Mouse (Mus musculus) urinary bladder, adult 18-20 months (tissue): ENCODE data around the gene Oas1c.
"Not testable (repeated sequence)": the region's sequence is repeated elsewhere in the genome, so short reads cannot be mapped to it uniquely, and the experiment has no call there.

Source experiments
- DNase-seq, 2 experiments: peaks; one replicate each; pipeline ENCODE4 v3.0.0; 2022; ENCODE audit warnings: low spot score in 2 of 2, mixed read lengths in 2 of 2

Oas1c gene

GRCm38 (mm10) chr5:120811951-120812819, at the start of gene Oas1c:
Gene Oas1c (minus strand): TSS chr5:120812514.
- DNase-seq = peak; percentile 71 to 88

- DNase-seq = no peak
These were observed 48.8 kb upstream of the Oas1c start, which contains the start of gene Oas1h for GRCm38 (mm10) chr5:120861121-120861520. Gene Oas1h (plus strand): TSS chr5:120861421.

GRCm38 (mm10) chr5:120859241-120859640, 46.9 kb upstream of the Oas1c start:
- DNase-seq = no peak

GRCm38 (mm10) chr5:120849601-120850136, 37.4 kb upstream of the Oas1c start:
- DNase-seq = peak in 1 of 2 experiments; percentile 29

- DNase-seq = peak in 1 of 2 experiments; percentile 8
These were observed 34.8 kb upstream of the Oas1c start, which contains the start of gene Oas1f for GRCm38 (mm10) chr5:120847067-120847466. Gene Oas1f (plus strand): TSS chr5:120847367.

- DNase-seq = peak; percentile 47 to 69
These were observed 32.4 kb upstream of the Oas1c start for GRCm38 (mm10) chr5:120844713-120845112.

GRCm38 (mm10) chr5:120836731-120837585, 24.6 kb upstream of the Oas1c start:
- DNase-seq = peak in 1 of 2 experiments; percentile 32

- DNase-seq = no peak
These were observed 21.3 kb upstream of the Oas1c start for GRCm38 (mm10) chr5:120833335-120834280.

GRCm38 (mm10) chr5:120831031-120831430, 18.7 kb upstream of the Oas1c start:
- DNase-seq = no peak

GRCm38 (mm10) chr5:120818999-120819398, 6.7 kb upstream of the Oas1c start:
- no peak for DNase-seq

- no peak for DNase-seq
These were observed 3.6 kb upstream of the Oas1c start for GRCm38 (mm10) chr5:120815949-120816348.

- DNase-seq = no peak
These were observed 709 bp upstream of the Oas1c start for GRCm38 (mm10) chr5:120813023-120813422.

- DNase-seq = no peak
These were observed 3.1 kb downstream of the Oas1c start for GRCm38 (mm10) chr5:120809171-120809570.

- DNase-seq = no peak
These were observed 5.9 kb downstream of the Oas1c start for GRCm38 (mm10) chr5:120806458-120806857.

- DNase-seq = no peak
These were observed 8.7 kb downstream of the Oas1c start for GRCm38 (mm10) chr5:120803596-120803995.

- DNase-seq = not testable (repeated sequence)
These were observed 13.4 kb downstream of the Oas1c start for GRCm38 (mm10) chr5:120798943-120799342.

GRCm38 (mm10) chr5:120798147-120798546, 14.2 kb downstream of the Oas1c start:
- not testable (repeated sequence) for DNase-seq

GRCm38 (mm10) chr5:120795480-120796034, 16.8 kb downstream of the Oas1c start, which contains the start of gene Oas1e:
Gene Oas1e (minus strand): TSS chr5:120795530.
- DNase-seq = not testable (repeated sequence)

GRCm38 (mm10) chr5:120793043-120793442, 19.3 kb downstream of the Oas1c start:
- peak in 1 of 2 experiments; percentile 30 for DNase-seq

- no peak for DNase-seq
These were observed 25.3 kb downstream of the Oas1c start for GRCm38 (mm10) chr5:120787042-120787441.
